Mouse (Mus musculus): Measurements from ENCODE around the gene Prmt8. TPM values are rescaled to one million over a fixed set of nuclear protein-coding genes. Genes with fewer than 3 reads are reported as not detected.

Prmt8 gene
- total RNA-seq, 4 experiments from 2014 or later, result not detected

- DNase-seq (ENCODE audit: low spot score in 2 of 2), result no peak
These were observed 28.6 kb downstream of the Prmt8 start for GRCm38 (mm10) chr6:127740711-127741110.

DNA sequence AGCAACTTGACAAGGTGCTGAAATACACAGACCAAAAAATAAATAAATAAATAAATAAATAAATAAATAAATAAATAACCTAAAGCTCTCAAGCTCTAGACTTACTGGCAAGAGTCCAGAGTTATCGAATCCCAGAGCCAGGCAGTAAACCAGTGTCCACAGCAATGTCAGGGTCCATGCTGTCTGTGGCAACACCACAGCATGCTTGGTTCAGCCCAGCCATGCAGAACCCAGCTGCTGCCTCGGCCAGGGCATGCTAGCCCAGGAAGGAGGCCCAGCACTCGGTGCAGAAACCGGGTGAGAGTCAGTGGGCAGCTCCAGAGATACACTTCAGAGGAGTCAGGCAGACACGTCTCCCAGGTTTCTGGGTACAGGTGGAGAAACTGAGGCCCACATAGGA lies 29.4 kb downstream of the Prmt8 start:
- DNase-seq (ENCODE audit: low spot score in 2 of 2), result no peak

GRCm38 (mm10) chr6:127735130-127735981 lies 33.9 kb downstream of the Prmt8 start:
- no peak for DNase-seq (ENCODE audit: low spot score in 2 of 2)

DNA sequence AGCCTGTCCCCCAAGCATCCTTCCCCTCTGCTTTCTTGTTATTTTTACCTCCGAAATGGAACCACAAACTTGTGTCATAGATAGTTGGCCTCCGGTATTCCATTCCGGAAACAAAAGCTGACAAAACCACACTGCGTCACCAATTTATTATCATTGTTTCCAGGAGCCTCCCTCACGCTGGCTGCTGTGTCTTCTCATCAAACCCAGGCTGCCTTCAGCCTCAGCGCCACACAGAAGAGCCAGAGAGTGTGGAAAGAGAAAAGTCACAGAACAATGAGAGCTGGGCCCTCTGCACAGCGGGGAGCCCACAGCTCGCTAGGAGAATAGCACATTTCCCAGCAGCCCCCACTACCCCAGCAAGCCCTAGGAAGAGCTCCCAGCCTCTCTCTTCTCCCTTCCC lies 46.1 kb downstream of the Prmt8 start:
- no peak for DNase-seq (ENCODE audit: low spot score in 2 of 2)

DNA sequence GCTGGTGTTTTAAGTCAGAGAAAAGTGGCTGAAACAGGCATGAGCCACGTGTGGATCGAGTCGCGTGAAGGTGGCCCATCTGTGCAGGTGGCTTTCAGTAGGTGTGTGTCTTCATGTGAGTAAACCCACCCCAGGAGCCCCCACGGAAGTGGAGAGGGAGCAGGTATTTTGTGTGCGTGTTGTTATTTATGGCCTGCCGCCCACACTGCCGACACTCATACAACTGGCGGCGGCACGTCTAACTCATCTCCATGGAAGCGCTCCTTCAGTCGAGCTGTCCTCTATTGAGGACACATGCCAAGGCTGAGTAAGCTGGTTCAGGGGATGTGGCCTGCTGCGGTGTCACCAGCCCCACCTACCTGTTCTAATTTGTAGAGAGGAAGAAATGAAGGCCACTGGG lies 49.4 kb downstream of the Prmt8 start:
- no peak for DNase-seq (ENCODE audit: low spot score in 2 of 2)

- no peak for DNase-seq (ENCODE audit: low spot score in 2 of 2)
These were observed 51.8 kb downstream of the Prmt8 start for GRCm38 (mm10) chr6:127717239-127718137.

DNA sequence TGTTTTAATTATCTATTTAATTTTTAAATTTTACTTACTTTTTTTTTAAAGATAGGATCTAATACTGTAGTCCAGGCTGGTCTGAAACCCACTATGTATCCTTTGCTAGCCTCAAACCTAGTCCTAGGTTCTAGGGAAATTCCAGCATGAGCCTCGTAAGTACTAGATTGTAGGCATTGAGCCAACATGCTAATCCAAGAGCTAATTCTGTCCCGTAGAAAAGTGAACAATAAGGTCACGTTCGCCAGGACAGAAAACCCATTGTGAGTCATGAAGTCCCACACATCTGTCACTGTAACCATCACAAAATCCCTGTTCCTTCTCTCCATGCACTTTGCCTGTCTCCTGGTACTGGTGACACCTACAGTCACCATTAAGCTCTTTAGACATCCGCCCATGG lies 53.8 kb downstream of the Prmt8 start:
- DNase-seq (ENCODE audit: low spot score in 2 of 2), result no peak

DNA sequence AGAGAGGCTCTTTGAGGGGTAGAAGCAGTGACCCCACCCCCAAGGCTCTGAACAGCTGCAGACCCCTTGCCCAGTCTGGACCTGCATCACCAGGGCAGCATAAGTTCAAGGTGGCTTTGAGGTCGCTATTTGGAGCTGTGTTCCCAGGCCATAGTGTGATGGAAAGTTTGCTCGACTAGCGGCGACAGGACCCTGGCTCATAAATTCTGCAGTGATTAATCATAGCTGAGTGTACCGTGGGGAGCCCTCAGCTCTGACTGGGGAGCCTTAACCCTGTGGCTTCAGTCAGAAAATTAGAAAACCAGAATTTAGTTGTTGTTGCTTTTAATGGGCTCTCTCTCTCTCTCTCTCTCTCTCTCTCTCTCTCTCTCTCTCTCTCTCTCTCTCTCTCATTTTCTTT lies 54.4 kb downstream of the Prmt8 start:
- no peak for DNase-seq (ENCODE audit: low spot score in 2 of 2)

DNA sequence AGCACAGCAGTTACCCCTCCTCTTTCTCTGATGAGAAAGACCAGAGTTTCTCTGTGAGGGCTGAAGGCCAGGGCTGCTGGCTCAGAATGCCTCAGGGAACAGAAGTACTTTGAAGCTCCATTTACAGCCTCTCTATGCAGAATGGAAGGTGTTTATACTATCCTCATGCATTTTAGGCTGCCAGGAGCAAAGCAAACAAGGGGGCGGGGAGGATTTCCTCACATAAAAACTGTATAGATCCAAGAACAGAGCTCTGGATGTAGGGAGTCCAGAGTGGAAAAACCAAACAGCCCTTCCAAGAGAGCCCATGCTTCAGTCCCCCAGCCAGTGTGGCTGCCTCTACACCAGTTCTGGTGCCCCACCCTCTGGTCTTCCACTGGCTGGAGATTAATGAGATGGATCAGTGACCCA lies 61.0 kb downstream of the Prmt8 start:
- DNase-seq (ENCODE audit: low spot score in 2 of 2), result no peak

DNA sequence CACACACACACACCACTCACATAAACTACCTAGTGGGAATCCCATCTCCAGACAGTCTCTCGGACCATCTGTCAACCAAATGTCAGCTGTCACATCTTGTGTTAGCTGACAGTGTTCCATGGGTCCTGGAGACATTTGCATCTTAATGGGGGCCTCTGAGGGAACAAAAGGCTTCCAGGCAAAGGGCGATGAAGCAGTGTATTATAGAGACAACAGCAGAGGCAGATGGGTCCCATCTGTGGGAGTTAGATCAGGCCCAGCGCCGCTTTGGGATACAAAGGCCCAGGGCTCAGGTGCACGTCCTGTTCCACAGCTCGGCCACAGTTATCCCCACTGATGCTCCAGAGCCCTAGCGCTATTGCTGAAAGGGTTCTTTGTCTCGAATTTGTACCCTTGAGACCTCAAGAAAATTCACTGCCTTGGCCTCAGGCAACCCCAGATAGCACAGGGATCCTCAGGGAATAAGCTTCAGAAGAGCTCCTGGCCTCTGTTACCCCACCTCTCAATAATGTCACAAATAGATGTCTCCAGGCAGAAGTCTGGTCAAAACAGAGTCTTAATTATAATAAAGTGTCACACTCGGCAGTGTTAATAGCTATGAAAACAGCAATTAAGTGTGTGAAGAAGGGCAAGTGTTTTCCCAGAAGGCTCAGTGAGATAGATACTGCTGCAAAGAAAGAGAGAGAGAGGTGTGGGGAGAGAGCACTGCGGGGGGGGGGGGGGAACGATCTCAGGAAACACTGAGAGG lies 68.1 kb downstream of the Prmt8 start:
- DNase-seq (ENCODE audit: low spot score in 2 of 2), result no peak

DNA sequence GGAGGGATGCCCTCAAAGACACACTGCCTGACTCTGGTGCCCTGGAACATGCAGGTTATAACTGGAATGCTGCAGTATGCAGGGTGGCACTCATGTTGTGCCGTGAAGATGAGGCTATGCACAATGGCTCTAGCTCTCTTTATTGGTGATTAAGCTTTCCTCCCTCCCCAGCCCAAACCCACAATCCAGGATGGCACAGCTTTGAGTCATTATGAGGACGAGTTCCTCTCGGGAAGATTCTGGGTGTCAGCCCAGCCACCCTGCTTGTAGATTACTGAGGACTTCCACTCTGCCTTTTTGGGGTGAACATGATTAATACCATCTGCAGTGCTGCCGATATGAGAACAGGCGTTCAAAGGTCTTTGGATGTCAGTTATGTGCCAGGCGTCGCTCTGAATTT lies 75.6 kb downstream of the Prmt8 start:
- no peak for DNase-seq (ENCODE audit: low spot score in 2 of 2)

GRCm38 (mm10) chr6:127692298-127692697 lies 77.0 kb downstream of the Prmt8 start:
- no peak for DNase-seq (ENCODE audit: low spot score in 2 of 2)

GRCm38 (mm10) chr6:127687181-127687860 lies 82.0 kb downstream of the Prmt8 start:
- DNase-seq (ENCODE audit: low spot score in 2 of 2), result no peak

DNA sequence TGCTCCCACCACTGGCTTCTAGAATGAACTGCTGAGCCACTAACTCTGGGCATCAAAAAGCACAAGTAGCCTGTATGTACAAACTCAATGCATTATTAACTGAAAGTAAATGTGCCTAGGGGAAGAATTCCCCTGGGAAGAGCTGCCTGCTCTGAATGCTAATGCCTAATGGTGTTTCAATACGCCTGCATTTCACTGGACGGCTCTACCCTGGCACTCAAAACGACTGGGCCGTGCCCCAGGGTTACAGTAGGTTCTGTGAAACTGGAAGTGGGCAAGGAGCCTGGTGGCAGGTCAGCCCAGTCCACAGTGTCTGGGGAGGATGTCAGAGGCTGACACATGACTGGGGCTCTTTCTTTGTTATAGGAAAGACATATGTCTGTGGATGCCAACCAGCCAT lies 84.3 kb downstream of the Prmt8 start:
- DNase-seq (ENCODE audit: low spot score in 2 of 2), result no peak

GRCm38 (mm10) chr6:127683561-127683960 lies 85.7 kb downstream of the Prmt8 start:
- DNase-seq (ENCODE audit: low spot score in 2 of 2), result no peak

GRCm38 (mm10) chr6:127680784-127681183 lies 88.5 kb downstream of the Prmt8 start:
- no peak for DNase-seq (ENCODE audit: low spot score in 2 of 2)

- no peak for DNase-seq (ENCODE audit: low spot score in 2 of 2)
These were observed 90.3 kb downstream of the Prmt8 start for GRCm38 (mm10) chr6:127678998-127679397.

DNA sequence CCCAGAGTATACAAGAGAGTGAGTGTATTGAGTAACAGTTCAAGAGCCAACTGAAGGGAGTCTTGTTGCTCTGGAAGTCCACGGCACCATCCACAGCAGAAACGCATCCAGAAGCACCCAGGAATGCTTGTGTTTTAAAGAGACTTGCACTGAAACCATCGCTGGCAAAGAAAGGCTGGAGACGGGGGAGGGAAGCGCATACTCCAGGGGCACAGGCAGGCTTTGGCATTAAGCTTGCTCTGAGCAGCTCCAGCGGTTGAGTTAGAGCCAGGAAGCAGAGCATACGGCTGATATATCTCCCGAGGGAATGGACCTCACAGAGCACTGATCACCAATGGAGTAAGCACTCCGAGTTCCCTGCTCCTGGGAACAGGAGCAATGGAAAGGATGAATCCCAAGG lies 91.0 kb downstream of the Prmt8 start:
- DNase-seq (ENCODE audit: low spot score in 2 of 2), result no peak

DNA sequence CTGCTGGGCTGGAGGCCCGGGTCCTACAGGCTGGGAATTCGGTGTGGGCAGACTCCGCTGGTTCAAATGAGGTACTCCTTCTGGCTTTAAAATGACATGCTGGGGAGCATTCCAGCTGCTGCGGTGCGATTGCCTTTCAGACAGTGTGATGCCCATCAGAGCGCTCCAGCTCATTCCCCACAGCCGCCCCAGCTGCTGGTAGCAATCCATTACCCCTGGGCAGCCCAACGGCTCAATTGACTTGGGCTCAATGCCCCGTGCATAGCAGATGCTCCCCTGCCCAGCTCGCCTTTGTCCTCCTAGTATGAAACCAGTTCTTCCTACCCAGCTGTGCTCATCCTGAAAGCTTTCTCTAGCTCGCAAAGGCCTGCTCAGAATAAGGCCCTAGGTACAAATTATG lies 92.4 kb downstream of the Prmt8 start:
- no peak for DNase-seq (ENCODE audit: low spot score in 2 of 2)

GRCm38 (mm10) chr6:127672071-127672470 lies 97.2 kb downstream of the Prmt8 start:
- no peak for DNase-seq (ENCODE audit: low spot score in 2 of 2)

GRCm38 (mm10) chr6:127670031-127670430 lies 99.2 kb downstream of the Prmt8 start:
- no peak for DNase-seq (ENCODE audit: low spot score in 2 of 2)

All from gastrocnemius, adult 8-10 months (tissue).